Mouse (Mus musculus): Measurements from ENCODE around the gene Ptdss2.

The Ptdss2 gene

GRCm38 (mm10) chr7:141122245-141122644 is at the start of gene Ptdss2:
Ptdss2 (plus strand) TSS chr7:141122382.
- DNase-seq, result peak; percentile 68

- DNase-seq, result no peak
Observed at GRCm38 (mm10) chr7:141073782-141074181, 48.4 kb upstream of the Ptdss2 start.

- no peak for DNase-seq
Observed at GRCm38 (mm10) chr7:141077841-141078240, 44.3 kb upstream of the Ptdss2 start, which contains the start of gene Pkp3. Pkp3 (plus strand) TSS chr7:141078218.

GRCm38 (mm10) chr7:141078876-141079275 is 43.3 kb upstream of the Ptdss2 start:
- DNase-seq, result no peak

- peak; percentile 81 for DNase-seq
Observed at GRCm38 (mm10) chr7:141079481-141080449, 42.4 kb upstream of the Ptdss2 start.

GRCm38 (mm10) chr7:141087894-141088293 is 34.3 kb upstream of the Ptdss2 start:
- DNase-seq, result no peak

- no peak for DNase-seq
Observed at GRCm38 (mm10) chr7:141088473-141088872, 33.7 kb upstream of the Ptdss2 start.

GRCm38 (mm10) chr7:141090228-141090627 is 32.0 kb upstream of the Ptdss2 start:
- DNase-seq, result no peak

GRCm38 (mm10) chr7:141092051-141092735 is 30.0 kb upstream of the Ptdss2 start:
- peak; percentile 92 for DNase-seq

- peak; percentile 81 for DNase-seq
Observed at GRCm38 (mm10) chr7:141093950-141094349, 28.2 kb upstream of the Ptdss2 start.

- DNase-seq, result peak; percentile 85
Observed at GRCm38 (mm10) chr7:141094487-141095205, 27.5 kb upstream of the Ptdss2 start.

- peak; percentile 20 for DNase-seq
Observed at GRCm38 (mm10) chr7:141096021-141096420, 26.2 kb upstream of the Ptdss2 start.

- peak; percentile 59 for DNase-seq
Observed at GRCm38 (mm10) chr7:141096649-141097056, 25.5 kb upstream of the Ptdss2 start.

GRCm38 (mm10) chr7:141097177-141097576 is 25.0 kb upstream of the Ptdss2 start:
- DNase-seq, result no peak

- DNase-seq, result peak; percentile 72
Observed at GRCm38 (mm10) chr7:141099911-141100691, 22.1 kb upstream of the Ptdss2 start, which contains the start of gene Sigirr. Sigirr (minus strand) TSS chr7:141100572.

- no peak for DNase-seq
Observed at GRCm38 (mm10) chr7:141103161-141103560, 19.0 kb upstream of the Ptdss2 start.

GRCm38 (mm10) chr7:141115874-141116273 is 6.3 kb upstream of the Ptdss2 start:
- no peak for DNase-seq

- DNase-seq, result peak; percentile 76
Observed at GRCm38 (mm10) chr7:141117636-141118035, 4.5 kb upstream of the Ptdss2 start, which contains the start of gene Ano9. Ano9 (minus strand) TSS chr7:141117806.

- no peak for DNase-seq
Observed at GRCm38 (mm10) chr7:141119487-141119886, 2.7 kb upstream of the Ptdss2 start.

GRCm38 (mm10) chr7:141120605-141121004 is 1.6 kb upstream of the Ptdss2 start:
- no peak for DNase-seq

GRCm38 (mm10) chr7:141121051-141121531 is 1.1 kb upstream of the Ptdss2 start:
- peak; percentile 77 for DNase-seq

All from kidney, adult 18-20 months (tissue).